In genomic region chr9:46702901-46703636, GRCm38 (mm10) we compare ENCODE assay signal across 13 mouse cellular contexts.
A peak's percentile ranks its signal among the peaks of the same experiment; 100 is the strongest.
DNase-seq lines count a peak whose midpoint lies in the region; ATAC-seq and TF ChIP-seq lines count a peak whose summit lies in the region.
"Had no signal": no experiment of that assay in that cellular context is flagged by ENCODE, and none has a peak within 500 bp of the region (broad histone marks: within the 10 kb centered on the region; RNA-seq: fewer than 3 reads in every experiment).

No protein-coding gene starts in this region.

- no peak for ATAC-seq in hindbrain, embryonic 15.5 days (ENCODE audit: low FRiP score, low read depth)
- no peak for ATAC-seq in neural tube, embryonic 15.5 days (ENCODE audit: low FRiP score)
- ATAC-seq: CD4-positive, CD25-positive, alpha-beta regulatory T cell, adult 4 months; intestine, postnatal 0 days had no signal

- no peak for TF ChIP-seq POLR2A in embryonic fibroblast, embryonic 13.5 days (IDR thresholded peaks at IDR 0.05; ENCODE audit: low read depth, low read length)

- H3K4me3 ChIP-seq in embryonic fibroblast, embryonic 13.5 days (ENCODE audit: insufficient read depth, low read length): no peak overlapping the region
- no peak overlapping the region for H3K4me3 ChIP-seq in hindbrain, embryonic 15.5 days
- H3K4me3 ChIP-seq in neural tube, embryonic 15.5 days (replicated peaks): no peak overlapping the region
- H3K4me3 ChIP-seq: erythroblast, embryonic 14.5 days; heart, embryonic 12.5 days; liver, embryonic 13.5 days had no signal

- no peaks in the 10 kb centered on the region for H3K36me3 ChIP-seq in hindbrain, embryonic 15.5 days
- no peaks in the 10 kb centered on the region for H3K36me3 ChIP-seq in neural tube, embryonic 15.5 days
- H3K36me3 ChIP-seq: heart, embryonic 12.5 days; liver, embryonic 13.5 days had no signal

- TF ChIP-seq CTCF in embryonic fibroblast, embryonic 13.5 days (IDR thresholded peaks at IDR 0.05; ENCODE audit: borderline replicate concordance, insufficient read depth, low read length): no peak

- H3K27me3 ChIP-seq in hindbrain, embryonic 15.5 days: no peaks in the 10 kb centered on the region
- no peaks in the 10 kb centered on the region for H3K27me3 ChIP-seq in neural tube, embryonic 15.5 days (replicated peaks)
- H3K27me3 ChIP-seq: liver, embryonic 13.5 days had no signal

- peaks cover 15% of the 10 kb centered on the region for H3K4me1 ChIP-seq in embryonic fibroblast, embryonic 13.5 days (ENCODE audit: control insufficient read depth, insufficient read depth, low read length)
- peaks cover 19% of the 10 kb centered on the region for H3K4me1 ChIP-seq in hindbrain, embryonic 15.5 days (replicated peaks)
- H3K4me1 ChIP-seq in neural tube, embryonic 15.5 days: peaks cover 28% of the 10 kb centered on the region
- H3K4me1 ChIP-seq: heart, embryonic 12.5 days; liver, embryonic 13.5 days had no signal

- DNase-seq in left cerebral cortex, adult 11 months (ENCODE audit: low spot score): peak; percentile 41
- no peak for DNase-seq in left cerebral cortex, postnatal 4 days
- DNase-seq in gastrocnemius, postnatal 10 days: no peak
- DNase-seq in adrenal gland, postnatal 4 days (ENCODE audit: low spot score in 2 of 2): no peak
- no peak for DNase-seq in kidney, adult 9 months
- DNase-seq: liver, embryonic 13.5 days had no signal

- H3K4me2 ChIP-seq in hindbrain, embryonic 15.5 days: no peak overlapping the region
- no peak overlapping the region for H3K4me2 ChIP-seq in neural tube, embryonic 15.5 days
- H3K4me2 ChIP-seq: heart, embryonic 12.5 days; liver, embryonic 13.5 days had no signal

- H3K27ac ChIP-seq in embryonic fibroblast, embryonic 13.5 days (ENCODE audit: insufficient read depth, low read length): peak overlapping the region; percentile 57; the same call in 1 of the 2 replicates
- H3K27ac ChIP-seq in hindbrain, embryonic 15.5 days (replicated peaks): peak overlapping the region; percentile 7; the same call in 1 of the 2 replicates
- peak overlapping the region; percentile 75 for H3K27ac ChIP-seq in neural tube, embryonic 15.5 days (replicated peaks)
- H3K27ac ChIP-seq: liver, embryonic 13.5 days had no signal

- H3K9me3 ChIP-seq in hindbrain, embryonic 15.5 days: no peaks in the 10 kb centered on the region
- H3K9me3 ChIP-seq in neural tube, embryonic 15.5 days (replicated peaks): no peaks in the 10 kb centered on the region
- H3K9me3 ChIP-seq: heart, embryonic 12.5 days; liver, embryonic 13.5 days had no signal

- no peak overlapping the region for H3K9ac ChIP-seq in hindbrain, embryonic 15.5 days
- H3K9ac ChIP-seq in neural tube, embryonic 15.5 days (replicated peaks): no peak overlapping the region
- H3K9ac ChIP-seq: heart, embryonic 12.5 days; liver, embryonic 13.5 days had no signal

- WGBS in hindbrain, embryonic 15.5 days: 37% methylated on average over 13 of the region's 13 CpGs
- 45% methylated on average over 13 of the region's 13 CpGs for WGBS in neural tube, embryonic 15.5 days

- intact Hi-C loops in left cerebral cortex, postnatal 4 days (cut with DNase I): no loop called here

Comparison
In these comparisons a context has a peak if more than half of its experiments do, and no peak if none do; other contexts are left out.
1. H3K27ac ChIP-seq: peak in every context shown above with its lines; median percentile 75 in neural tube, embryonic 15.5 days; 57 in embryonic fibroblast, embryonic 13.5 days; 7 in hindbrain, embryonic 15.5 days.